ENCODE assay signal across 20 mouse cellular contexts in genomic region chr4:125450602-125451321, GRCm38 (mm10). TPM values are rescaled to one million over a fixed set of nuclear protein-coding genes. Genes with fewer than 3 reads are reported as not detected.
DNase-seq lines count a peak whose midpoint lies in the region; ATAC-seq and TF ChIP-seq lines count a peak whose summit lies in the region.
"Had no signal": no experiment of that assay in that cellular context is flagged by ENCODE, and none has a peak within 500 bp of the region (broad histone marks: within the 10 kb centered on the region; RNA-seq: fewer than 3 reads in every experiment).

No protein-coding gene starts in this region.

- WGBS in forebrain, embryonic 12.5 days, result 65% methylated on average over 7 of the region's 7 CpGs
- 57% methylated on average over 7 of the region's 7 CpGs for WGBS in forebrain, postnatal 0 days
- WGBS in hindbrain, embryonic 16.5 days, result 40% methylated on average over 7 of the region's 7 CpGs
- 29% methylated on average over 7 of the region's 7 CpGs for WGBS in midbrain, embryonic 16.5 days
- WGBS in stomach, postnatal 0 days, result 55% methylated on average over 7 of the region's 7 CpGs

- no peak for TF ChIP-seq EP300 in stomach, postnatal 0 days (optimal IDR thresholded peaks at IDR 0.05)

- H3K27me3 ChIP-seq in forebrain, embryonic 12.5 days, result peaks cover 45% of the 10 kb centered on the region
- no peaks in the 10 kb centered on the region; the same call in 1 of the 2 replicates for H3K27me3 ChIP-seq in forebrain, postnatal 0 days (ENCODE audit: insufficient read depth, low read length)
- H3K27me3 ChIP-seq in hindbrain, embryonic 16.5 days (replicated peaks; ENCODE audit: control insufficient read depth, insufficient read depth, low read length), result no peaks in the 10 kb centered on the region
- no peaks in the 10 kb centered on the region for H3K27me3 ChIP-seq in midbrain, embryonic 16.5 days (ENCODE audit: control insufficient read depth, insufficient read depth, low read depth, low read length)
- H3K27me3 ChIP-seq in stomach, postnatal 0 days (ENCODE audit: control insufficient read depth, insufficient read depth, low read length), result no peaks in the 10 kb centered on the region
- H3K27me3 ChIP-seq: embryonic facial prominence, embryonic 12.5 days; lung, embryonic 15.5 days had no signal

- DNase-seq in forebrain, postnatal 0 days, result no peak
- DNase-seq in embryo, embryonic 11 days, result peak; percentile 67
- no peak for DNase-seq in layer of hippocampus, postnatal 14 days (ENCODE audit: low spot score in 2 of 2)
- no peak for DNase-seq in stomach, postnatal 0 days (ENCODE audit: low spot score)
- DNase-seq in frontal cortex, postnatal 36 days (ENCODE audit: low spot score in 2 of 2), result no peak
- DNase-seq: adrenal gland, postnatal 14 days; cerebellum, adult 9-10 months; gastrocnemius, postnatal 10 days; heart, adult 2 months; kidney, postnatal 25 days; right cerebral cortex, adult 18-20 months had no signal

- H3K27ac ChIP-seq in forebrain, embryonic 12.5 days, result peak overlapping the region; percentile 27; the same call in 1 of the 2 replicates
- H3K27ac ChIP-seq in forebrain, postnatal 0 days (ENCODE audit: low read depth, low read length), result no peak overlapping the region
- H3K27ac ChIP-seq in hindbrain, embryonic 16.5 days (ENCODE audit: low read depth, low read length), result no peak overlapping the region
- peak overlapping the region; percentile 53; the same call in 1 of the 2 replicates for H3K27ac ChIP-seq in midbrain, embryonic 16.5 days (ENCODE audit: low read length)
- no peak overlapping the region for H3K27ac ChIP-seq in stomach, postnatal 0 days (replicated peaks)
- H3K27ac ChIP-seq: embryonic facial prominence, embryonic 12.5 days; heart, adult 2 months; limb, embryonic 10.5 days; liver, embryonic 12.5 days; lung, embryonic 15.5 days had no signal

- no peak for ATAC-seq in forebrain, embryonic 12.5 days (ENCODE audit: low FRiP score)
- no peak for ATAC-seq in forebrain, postnatal 0 days
- ATAC-seq in hindbrain, embryonic 16.5 days, result 0 out of 2 replicates have a peak, but pooled peaks have one; percentile 52
- peak; percentile 66; the same call in 1 of the 2 replicates for ATAC-seq in midbrain, embryonic 16.5 days
- ATAC-seq in stomach, postnatal 0 days (ENCODE audit: low FRiP score, low TSS enrichment), result no peak
- ATAC-seq: intestine, embryonic 16.5 days; liver, embryonic 12.5 days had no signal

- no peak overlapping the region for H3K9ac ChIP-seq in forebrain, embryonic 12.5 days
- H3K9ac ChIP-seq in forebrain, postnatal 0 days, result no peak overlapping the region
- H3K9ac ChIP-seq in hindbrain, embryonic 16.5 days (ENCODE audit: low read depth, low read length), result peak overlapping the region; percentile 24; the same call in 1 of the 2 replicates
- H3K9ac ChIP-seq in midbrain, embryonic 16.5 days (ENCODE audit: low read depth, low read length), result no peak overlapping the region
- no peak overlapping the region for H3K9ac ChIP-seq in stomach, postnatal 0 days (ENCODE audit: low read length)
- H3K9ac ChIP-seq: embryonic facial prominence, embryonic 12.5 days; liver, embryonic 12.5 days; lung, embryonic 15.5 days had no signal

- no peak for TF ChIP-seq CTCF in forebrain, postnatal 0 days (IDR thresholded peaks at IDR 0.05; ENCODE audit: low read depth)
- no peak for TF ChIP-seq CTCF in stomach, postnatal 0 days (IDR thresholded peaks at IDR 0.05; ENCODE audit: low read depth)

- H3K36me3 ChIP-seq in forebrain, embryonic 12.5 days (replicated peaks), result no peaks in the 10 kb centered on the region
- no peaks in the 10 kb centered on the region for H3K36me3 ChIP-seq in forebrain, postnatal 0 days (ENCODE audit: insufficient read depth)
- H3K36me3 ChIP-seq in hindbrain, embryonic 16.5 days (ENCODE audit: control insufficient read depth, insufficient read depth, low read length), result no peaks in the 10 kb centered on the region
- no peaks in the 10 kb centered on the region for H3K36me3 ChIP-seq in midbrain, embryonic 16.5 days (ENCODE audit: control insufficient read depth, insufficient read depth, low read length)
- no peaks in the 10 kb centered on the region for H3K36me3 ChIP-seq in stomach, postnatal 0 days (ENCODE audit: control insufficient read depth, insufficient read depth, low read length)
- H3K36me3 ChIP-seq: embryonic facial prominence, embryonic 12.5 days; limb, embryonic 10.5 days; liver, embryonic 12.5 days; lung, embryonic 15.5 days had no signal

- no peak overlapping the region for H3K4me2 ChIP-seq in forebrain, embryonic 12.5 days
- H3K4me2 ChIP-seq in forebrain, postnatal 0 days (ENCODE audit: low read depth), result no peak overlapping the region
- no peak overlapping the region for H3K4me2 ChIP-seq in hindbrain, embryonic 16.5 days (ENCODE audit: low read length)
- no peak overlapping the region for H3K4me2 ChIP-seq in midbrain, embryonic 16.5 days (ENCODE audit: low read length)
- no peak overlapping the region for H3K4me2 ChIP-seq in stomach, postnatal 0 days (replicated peaks; ENCODE audit: low read depth)
- H3K4me2 ChIP-seq: embryonic facial prominence, embryonic 12.5 days; liver, embryonic 12.5 days; lung, embryonic 15.5 days had no signal

- H3K9me3 ChIP-seq in forebrain, embryonic 12.5 days, result no peaks in the 10 kb centered on the region
- H3K9me3 ChIP-seq in forebrain, postnatal 0 days (ENCODE audit: low read length), result no peaks in the 10 kb centered on the region
- H3K9me3 ChIP-seq in hindbrain, embryonic 16.5 days (ENCODE audit: control insufficient read depth, low read length), result no peaks in the 10 kb centered on the region
- H3K9me3 ChIP-seq in midbrain, embryonic 16.5 days (replicated peaks; ENCODE audit: control insufficient read depth, low read length, poor library complexity, severe bottlenecking), result no peaks in the 10 kb centered on the region
- no peaks in the 10 kb centered on the region for H3K9me3 ChIP-seq in stomach, postnatal 0 days (ENCODE audit: control insufficient read depth, low read length)
- H3K9me3 ChIP-seq: embryonic facial prominence, embryonic 12.5 days; limb, embryonic 10.5 days; liver, embryonic 12.5 days; lung, embryonic 15.5 days; megakaryocyte, embryonic 14.5 days had no signal

- H3K4me1 ChIP-seq in forebrain, embryonic 12.5 days, result peaks cover 30% of the 10 kb centered on the region
- no peaks in the 10 kb centered on the region for H3K4me1 ChIP-seq in forebrain, postnatal 0 days (ENCODE audit: insufficient read depth)
- peaks cover 3% of the 10 kb centered on the region; the same call in 1 of the 2 replicates for H3K4me1 ChIP-seq in hindbrain, embryonic 16.5 days (ENCODE audit: control insufficient read depth, insufficient read depth, low read depth, low read length)
- peaks cover 12% of the 10 kb centered on the region; the same call in 1 of the 2 replicates for H3K4me1 ChIP-seq in midbrain, embryonic 16.5 days (ENCODE audit: control insufficient read depth, insufficient read depth, low read length)
- H3K4me1 ChIP-seq in stomach, postnatal 0 days (replicated peaks; ENCODE audit: control insufficient read depth, insufficient read depth), result no peaks in the 10 kb centered on the region
- H3K4me1 ChIP-seq: embryonic facial prominence, embryonic 12.5 days; liver, embryonic 12.5 days; lung, embryonic 15.5 days; megakaryocyte, embryonic 14.5 days had no signal

- H3K4me3 ChIP-seq in forebrain, embryonic 12.5 days (replicated peaks), result no peak overlapping the region
- H3K4me3 ChIP-seq in forebrain, postnatal 0 days (ENCODE audit: low read depth, low read length), result no peak overlapping the region
- H3K4me3 ChIP-seq in hindbrain, embryonic 16.5 days (ENCODE audit: low read length), result no peak overlapping the region
- no peak overlapping the region for H3K4me3 ChIP-seq in midbrain, embryonic 16.5 days (ENCODE audit: low read depth, low read length)
- H3K4me3 ChIP-seq in stomach, postnatal 0 days (ENCODE audit: low read depth, low read length), result no peak overlapping the region
- H3K4me3 ChIP-seq: embryonic facial prominence, embryonic 12.5 days; heart, adult 2 months; limb, embryonic 10.5 days; liver, embryonic 12.5 days; lung, embryonic 15.5 days; megakaryocyte, embryonic 14.5 days had no signal

RNA-seq across cellular contexts. Expression of gene Grik3, which starts 39.7 kb away (rescaled TPM):
- polyA plus RNA-seq in forebrain, embryonic 12.5 days (2016; fragmentation: Nextera tagmentation; extraction: Ambion mirVana), result 2.8 and 4.2 TPM in 2 replicates
- 21.5 and 23.1 TPM in 2 replicates for total RNA-seq in forebrain, postnatal 0 days (2014; rRNA removed)
- polyA plus RNA-seq in forebrain, postnatal 0 days (2015; fragmentation: Nextera tagmentation; extraction: Ambion mirVana), result 2.8 and 4.3 TPM in 2 replicates
- 5.2 and 5.5 TPM in 2 replicates for polyA plus RNA-seq in hindbrain, embryonic 16.5 days (2015; fragmentation: Nextera tagmentation; extraction: Ambion mirVana)
- polyA plus RNA-seq in midbrain, embryonic 16.5 days (2015; fragmentation: Nextera tagmentation; extraction: Ambion mirVana), result 4.4 and 5.9 TPM in 2 replicates
- 10 to 100 TPM; 19.4 to 24.6 TPM for total RNA-seq in layer of hippocampus, postnatal 14 days (2021)
- 0.12 and 0.13 TPM in 2 replicates for polyA plus RNA-seq in stomach, postnatal 0 days (2015; fragmentation: Nextera tagmentation; extraction: Ambion mirVana)
- polyA plus RNA-seq: limb, embryonic 10.5 days; liver, embryonic 12.5 days; lung, embryonic 15.5 days had no signal

Comparison
In these comparisons a context has a peak if more than half of its experiments do, and no peak if none do; other contexts are left out.
1. H3K27ac ChIP-seq: peak in forebrain, embryonic 12.5 days (single experiment) and midbrain, embryonic 16.5 days (single experiment); none in forebrain, postnatal 0 days (single experiment), hindbrain, embryonic 16.5 days (single experiment) and stomach, postnatal 0 days (single experiment).
2. ATAC-seq: peak in hindbrain, embryonic 16.5 days (single experiment) and midbrain, embryonic 16.5 days (single experiment); none in forebrain, embryonic 12.5 days (single experiment), forebrain, postnatal 0 days (single experiment) and stomach, postnatal 0 days (single experiment).